Mouse (Mus musculus) adrenal gland, adult (tissue): ENCODE results near the gene Lpcat2b.

Experiments used
- DNase-seq, 2 experiments: peaks; one replicate each; pipeline ENCODE4 v3.0.0; 2022 to 2023; ENCODE audit warnings: low spot score in 1 of 2; ENCODE audit not compliant: inconsistent age in 2 of 2

Gene Lpcat2b

DNA sequence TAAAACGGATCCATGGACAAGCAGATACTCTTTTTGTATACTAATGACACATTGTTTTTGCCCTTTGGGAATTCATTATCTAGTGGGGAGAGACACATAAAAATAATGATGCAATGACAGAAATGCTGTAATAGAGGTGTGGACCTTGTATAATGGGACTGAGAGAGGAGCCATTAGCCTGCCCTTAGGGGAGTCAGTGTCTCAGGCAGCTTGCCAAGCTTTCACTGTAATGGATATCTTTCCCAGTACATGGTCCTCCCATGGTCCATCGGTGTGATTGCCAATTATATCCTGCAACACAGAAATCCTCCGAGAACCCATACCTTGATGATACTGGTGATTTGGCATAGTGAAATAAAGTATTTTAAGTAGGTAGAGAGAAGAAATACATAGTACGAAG is 12.9 kb downstream of the Lpcat2b start:
- peak in 1 of 2 experiments; percentile 27 for DNase-seq

GRCm38 (mm10) chr5:107447977-107448376 is 16.6 kb downstream of the Lpcat2b start:
- DNase-seq: no peak

GRCm38 (mm10) chr5:107448784-107449183 is 17.4 kb downstream of the Lpcat2b start:
- DNase-seq: no peak

GRCm38 (mm10) chr5:107449620-107450019 is 18.3 kb downstream of the Lpcat2b start:
- DNase-seq: no peak

DNA sequence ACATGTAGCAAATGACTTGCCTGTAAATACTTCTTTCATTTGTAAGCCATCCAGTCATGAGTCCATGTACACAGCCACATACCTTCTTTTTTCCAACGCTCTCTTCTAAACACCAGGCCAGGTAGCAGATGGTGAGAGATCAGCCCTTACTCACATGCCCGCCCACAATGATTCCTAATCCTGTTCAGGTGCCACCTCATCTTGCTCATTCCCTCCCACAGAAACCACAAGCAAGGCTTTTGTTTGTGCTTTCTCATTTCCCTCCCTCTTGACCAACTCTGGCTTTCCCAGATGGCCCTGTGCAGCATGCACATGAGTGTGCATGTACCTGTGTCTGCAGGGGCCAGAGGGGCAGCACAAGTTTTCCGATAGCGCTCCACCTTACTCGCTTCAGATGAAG is 18.9 kb downstream of the Lpcat2b start:
- DNase-seq: no peak

DNA sequence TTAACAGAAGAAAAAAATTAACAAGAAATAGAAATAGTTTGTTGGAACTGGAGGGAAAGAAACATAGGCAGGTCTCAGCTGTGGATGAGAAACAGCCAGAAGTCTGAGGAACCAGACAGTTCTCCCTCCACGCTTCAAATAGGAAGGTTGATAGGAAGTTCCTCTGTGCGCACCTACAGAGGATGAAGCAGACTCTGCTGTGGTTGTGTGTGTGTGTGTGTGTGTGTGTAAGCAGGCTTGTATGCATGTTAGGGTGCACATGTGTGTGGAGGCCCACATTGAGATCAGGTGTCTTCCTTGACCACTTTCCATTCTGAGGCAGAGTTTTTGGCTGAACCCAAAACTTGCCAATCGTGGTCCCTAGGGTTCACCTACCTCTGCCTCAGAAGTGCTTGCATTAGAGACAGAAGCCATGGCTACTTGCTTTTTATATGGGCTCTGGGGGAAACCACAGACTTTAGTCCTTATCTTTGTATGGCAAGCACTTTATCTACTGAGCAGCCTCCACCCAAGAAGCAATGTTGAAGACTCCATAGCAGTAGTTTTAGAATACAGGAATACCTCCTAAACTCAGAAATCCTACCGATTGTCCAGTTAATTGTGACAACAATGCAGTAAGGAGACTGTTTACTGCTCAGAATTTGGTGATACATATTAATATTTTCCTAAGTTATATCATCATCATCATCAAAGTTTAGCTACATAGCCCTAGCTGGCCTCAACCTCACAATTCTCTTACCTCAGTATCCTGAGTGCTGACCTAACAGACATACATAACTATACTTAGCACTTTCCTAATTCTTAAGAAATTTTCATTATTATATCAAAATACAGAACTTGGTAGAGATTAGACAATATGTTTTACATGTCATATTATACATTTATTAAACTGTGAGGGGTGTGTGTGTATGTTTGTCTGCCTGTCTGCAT is 31.1 kb downstream of the Lpcat2b start:
- DNase-seq: no peak

DNA sequence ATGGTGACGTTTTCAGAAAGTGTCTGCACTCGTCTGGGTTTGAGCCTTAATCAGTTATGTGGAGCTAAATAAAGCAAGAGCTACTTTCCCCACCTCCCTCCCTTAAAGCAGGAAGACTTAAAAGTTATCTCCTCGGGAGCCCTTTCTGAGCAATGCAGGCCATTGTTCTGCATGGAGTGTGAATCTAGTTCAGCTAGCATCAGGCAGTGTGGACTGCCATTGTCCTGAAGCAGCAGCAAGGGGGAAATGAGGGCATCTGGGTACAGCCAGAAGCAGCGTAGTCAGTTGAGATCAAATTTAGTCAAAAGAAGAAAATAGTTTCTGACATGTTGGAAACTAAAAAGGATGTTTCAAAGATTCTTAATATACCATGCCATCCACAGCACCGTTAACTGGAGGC is 35.2 kb downstream of the Lpcat2b start:
- DNase-seq: no peak

DNA sequence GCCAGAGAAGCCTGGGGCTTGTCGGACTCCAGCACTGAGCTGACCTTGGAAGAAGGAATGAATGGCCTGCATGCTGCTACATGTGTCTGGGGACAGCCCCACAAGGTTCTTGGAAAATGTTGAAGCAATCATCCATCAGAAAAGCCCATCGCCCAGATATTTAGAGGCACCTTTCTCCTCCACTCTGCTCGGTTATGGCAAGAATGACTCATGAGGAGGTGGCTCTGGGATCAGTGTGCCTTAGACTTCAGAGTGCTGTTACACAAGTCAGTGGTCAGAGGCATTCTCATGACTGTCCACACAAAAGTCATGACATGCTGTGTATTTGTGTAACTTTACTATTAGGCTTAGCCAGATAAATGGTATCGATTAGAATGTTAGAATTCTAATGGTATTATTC is 35.7 kb downstream of the Lpcat2b start:
- no peak for DNase-seq

DNA sequence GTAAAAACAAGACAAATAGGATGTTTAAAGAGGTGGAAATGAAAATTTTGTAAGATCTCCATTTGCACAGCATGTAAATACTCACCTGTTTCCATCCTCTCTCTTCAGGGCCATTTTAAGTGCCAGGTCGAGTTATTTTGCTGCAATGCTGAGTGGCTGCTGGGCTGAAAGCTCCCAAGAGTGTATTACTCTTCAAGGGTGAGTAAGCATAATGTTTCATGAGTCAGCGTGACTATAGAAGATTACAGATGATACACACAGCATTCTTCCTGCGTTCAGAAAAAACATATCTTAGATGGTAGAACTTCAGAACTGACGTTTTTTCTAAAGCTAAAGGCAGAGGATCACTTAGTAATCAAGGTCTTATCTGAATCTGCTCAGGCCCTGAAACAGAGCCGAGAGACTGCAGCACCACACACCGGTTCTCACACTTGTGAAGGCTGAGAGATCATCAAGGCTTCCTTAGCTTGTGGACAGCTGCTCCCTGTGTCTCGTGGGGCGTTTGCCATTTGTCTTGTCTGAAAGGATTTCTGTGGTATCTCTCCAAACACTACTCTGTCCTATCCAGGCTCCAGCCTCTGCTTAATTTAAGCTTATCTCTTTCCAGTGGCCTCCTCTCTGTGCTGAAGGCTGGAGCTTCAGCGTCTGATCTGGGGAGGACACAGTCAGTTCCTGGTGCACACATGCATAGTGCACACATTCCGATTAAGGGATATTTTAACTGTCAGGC is 39.4 kb downstream of the Lpcat2b start:
- peak; percentile 11 to 26 for DNase-seq

- no peak for DNase-seq
Observed at GRCm38 (mm10) chr5:107480194-107480593, 48.8 kb downstream of the Lpcat2b start.
